Mouse (Mus musculus) embryonic fibroblast, embryonic 13.5 days (primary cell): ENCODE data around the gene Kcnma1.

ENCODE experiments used
- CTCF ChIP-seq: IDR thresholded peaks from 2 replicates; pipeline ENCODE4 v1.5.1; 2011; ENCODE audit warnings: mild to moderate bottlenecking, control low read depth, low read length, moderate library complexity, borderline replicate concordance; ENCODE audit not compliant: insufficient read depth
- POLR2A ChIP-seq: IDR thresholded peaks from 2 replicates; pipeline ENCODE4 v1.6.1; 2011; ENCODE audit warnings: low read depth, mild to moderate bottlenecking, control low read depth, low read length, moderate library complexity

DNA sequence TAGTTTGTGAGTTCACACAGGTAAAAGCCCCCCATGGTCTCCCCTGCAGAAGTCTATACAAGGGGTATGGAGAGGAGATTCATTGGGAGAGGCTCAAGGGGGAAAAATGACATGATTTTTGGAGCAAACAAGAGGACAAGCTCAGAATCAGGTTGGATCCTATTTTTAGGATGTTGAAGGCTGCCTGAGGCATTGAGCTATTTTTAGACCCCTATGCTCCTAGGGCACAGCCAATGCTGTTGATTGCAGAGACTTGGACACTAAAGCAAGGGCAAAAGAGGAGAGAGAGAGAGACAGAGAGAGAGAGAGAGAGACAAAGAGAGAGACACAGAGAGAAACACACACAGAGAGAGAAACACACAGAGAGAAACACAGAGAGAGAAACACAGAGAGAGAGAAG lies 770.4 kb downstream of the Kcnma1 start:
- TF ChIP-seq CTCF = no peak
- TF ChIP-seq POLR2A = no peak
